ENCODE assay signal across 8 mouse cellular contexts in genomic region chr7:38107371-38108259, GRCm38 (mm10). TPM values are rescaled to one million over a fixed set of nuclear protein-coding genes. Genes with fewer than 3 reads are reported as not detected.
A peak's percentile ranks its signal among the peaks of the same experiment; 100 is the strongest.
DNase-seq lines count a peak whose midpoint lies in the region; ATAC-seq lines count a peak whose summit lies in the region.

TSS of gene Ccne1 (minus strand) at chr7:38107534.

- H3K9ac ChIP-seq in hindbrain, embryonic 13.5 days: peak within 1 kb of the TSS; percentile 81

- peaks cover 15% of the 10 kb centered on the region for H3K4me1 ChIP-seq in hindbrain, embryonic 13.5 days (replicated peaks)

- 0 out of 2 replicates have a peak, but pooled peaks cover 1% of the 10 kb centered on the region for H3K36me3 ChIP-seq in hindbrain, embryonic 13.5 days

- no peaks in the 10 kb centered on the region for H3K27me3 ChIP-seq in hindbrain, embryonic 13.5 days

- peak; percentile 100 for DNase-seq in Muller cell, postnatal 12 days (ENCODE audit: inconsistent ontology term)
- DNase-seq in cerebellum, adult 9-11 months: peak; percentile 97
- peak; percentile 96 to 99 for DNase-seq in frontal cortex, postnatal 10 days (ENCODE audit: low spot score in 2 of 2)
- peak; percentile 98 to 99 for DNase-seq in layer of hippocampus, postnatal 25 days (ENCODE audit: extremely low spot score in 1 of 2, low spot score in 1 of 2)
- DNase-seq in lung, postnatal 25 days (ENCODE audit: low spot score): peak; percentile 99
- peak; percentile 98 for DNase-seq in retina, embryonic 14.5 days (ENCODE audit: low spot score)
- DNase-seq in thymus, postnatal 4 days: peak; percentile 100

- 0 out of 2 replicates have a peak within 1 kb of the TSS, but pooled peaks have one; percentile 18 for H3K27ac ChIP-seq in hindbrain, embryonic 13.5 days

- WGBS in hindbrain, embryonic 13.5 days: under 1% methylated on average over 83 of the region's 102 CpGs

- peak; percentile 95 for ATAC-seq in hindbrain, embryonic 13.5 days (ENCODE audit: low FRiP score)

- H3K9me3 ChIP-seq in hindbrain, embryonic 13.5 days: no peaks in the 10 kb centered on the region

- peak within 1 kb of the TSS; percentile 88 for H3K4me2 ChIP-seq in hindbrain, embryonic 13.5 days

- H3K4me3 ChIP-seq in hindbrain, embryonic 13.5 days: peak within 1 kb of the TSS; percentile 72

RNA-seq across cellular contexts. Expression of gene Ccne1, which starts in this region (rescaled TPM):
- 15.9 and 16.1 TPM in 2 replicates for polyA plus RNA-seq in hindbrain, embryonic 13.5 days (2015; fragmentation: Nextera tagmentation; extraction: Ambion mirVana)
- total RNA-seq in layer of hippocampus, postnatal 25 days (2021): 10 to 100 TPM; 13.1 to 13.4 TPM

Comparison
In these comparisons a context has a peak if more than half of its experiments do, and no peak if none do; other contexts are left out.
1. Peak in every context shown above with its lines: DNase-seq, ATAC-seq, H3K4me3 ChIP-seq and H3K27ac ChIP-seq.